Mouse (Mus musculus): ENCODE results near the gene Cdk4.

Gene Cdk4

GRCm38 (mm10) chr10:127099868-127100267 is 36.5 kb downstream of the Cdk4 start:
- no peak for DNase-seq (ENCODE audit: low spot score in 2 of 2)

- no peak for DNase-seq (ENCODE audit: low spot score in 2 of 2)
Observed at GRCm38 (mm10) chr10:127100414-127100813, 37.1 kb downstream of the Cdk4 start.

- no peak for DNase-seq (ENCODE audit: low spot score in 2 of 2)
Observed at GRCm38 (mm10) chr10:127101151-127101550, 37.8 kb downstream of the Cdk4 start.

- no peak for DNase-seq (ENCODE audit: low spot score in 2 of 2)
Observed at GRCm38 (mm10) chr10:127103631-127104030, 40.3 kb downstream of the Cdk4 start.

- no peak for DNase-seq (ENCODE audit: low spot score in 2 of 2)
Observed at GRCm38 (mm10) chr10:127107563-127108261, 44.4 kb downstream of the Cdk4 start.

GRCm38 (mm10) chr10:127108262-127108583 is 44.9 kb downstream of the Cdk4 start:
- DNase-seq (ENCODE audit: low spot score in 2 of 2), result no peak

- no peak for DNase-seq (ENCODE audit: low spot score in 2 of 2)
Observed at GRCm38 (mm10) chr10:127111001-127111887, 47.9 kb downstream of the Cdk4 start.

GRCm38 (mm10) chr10:127114408-127114807 is 51.1 kb downstream of the Cdk4 start:
- no peak for DNase-seq (ENCODE audit: low spot score in 2 of 2)

GRCm38 (mm10) chr10:127115068-127115467 is 51.7 kb downstream of the Cdk4 start:
- no peak for DNase-seq (ENCODE audit: low spot score in 2 of 2)
